Mouse (Mus musculus) myocyte (in vitro differentiated cells): ENCODE results near the gene Ccdc65.

Experiments
- CEBPB ChIP-seq: IDR thresholded peaks from 2 replicates; pipeline ENCODE4 v1.6.1; 2011; ENCODE audit warnings: mild to moderate bottlenecking, moderate library complexity; ENCODE audit not compliant: poor library complexity, insufficient read depth, severe bottlenecking
- E2F4 ChIP-seq: IDR thresholded peaks from one replicate; pipeline ENCODE4 v1.6.1; 2011; ENCODE audit warnings: mild to moderate bottlenecking, control low read depth, moderate library complexity; ENCODE audit not compliant: insufficient read depth
- MAX ChIP-seq: IDR thresholded peaks from one replicate; pipeline ENCODE4 v1.6.1; 2011; ENCODE audit warnings: low read depth, mild to moderate bottlenecking, control low read depth
- MYOD1 ChIP-seq, 3 experiments: IDR thresholded peaks; one replicate each; pipeline ENCODE4 v1.6.1; 2011; ENCODE audit warnings: control low read depth in 2 of 3, low read depth in 2 of 3, mild to moderate bottlenecking in 2 of 3, moderate library complexity in 1 of 3; ENCODE audit not compliant: insufficient read length in 2 of 3, control insufficient read depth in 1 of 3
- POLR2A ChIP-seq: IDR thresholded peaks from one replicate; pipeline ENCODE4 v1.6.1; 2011; ENCODE audit warnings: low read depth, mild to moderate bottlenecking, control low read depth, moderate library complexity; ENCODE audit not compliant: insufficient read length
- POLR2AphosphoS2 ChIP-seq: IDR thresholded peaks from one replicate; pipeline ENCODE4 v1.6.1; 2011; ENCODE audit warnings: low read depth, control low read depth; ENCODE audit not compliant: insufficient read length
- SRF ChIP-seq: IDR thresholded peaks from one replicate; pipeline ENCODE4 v1.6.1; 2011; ENCODE audit warnings: low read depth; ENCODE audit not compliant: control insufficient read depth, insufficient read length
- TCF12 ChIP-seq: IDR thresholded peaks from one replicate; pipeline ENCODE4 v1.6.1; 2011; ENCODE audit warnings: mild to moderate bottlenecking, control low read depth; ENCODE audit not compliant: poor library complexity, insufficient read depth, severe bottlenecking
- USF1 ChIP-seq: IDR thresholded peaks from one replicate; pipeline ENCODE4 v1.6.1; 2011; ENCODE audit warnings: low read depth, mild to moderate bottlenecking, control low read depth, moderate library complexity

- no peak for TF ChIP-seq SRF
- no peak for TF ChIP-seq POLR2A
- no peak for TF ChIP-seq MYOD1 (IDR thresholded peaks at IDR 0.05; ENCODE audit: control insufficient read depth in 1 of 3, insufficient read length in 2 of 3, low read depth in 2 of 3)
- TF ChIP-seq E2F4 = no peak
- no peak for TF ChIP-seq USF1
- TF ChIP-seq MAX = no peak
- no peak for TF ChIP-seq TCF12
- TF ChIP-seq CEBPB = no peak
- TF ChIP-seq POLR2AphosphoS2 = no peak
Observed at GRCm38 (mm10) chr15:98737881-98738280, 29.9 kb downstream of the Ccdc65 start.
